Mouse (Mus musculus) midbrain, embryonic 14.5 days (tissue): ENCODE measurements around the gene Gm17428. TPM values are rescaled to one million over a fixed set of nuclear protein-coding genes. Genes with fewer than 3 reads are reported as not detected.
A peak's percentile ranks its signal among the peaks of the same experiment; 100 is the strongest.

ENCODE experiments used
- ATAC-seq: fragments of 200-750 bp; cut with Nextera tagmentation; 2 replicates; pipeline ENCODE4 v1.8.0; 2017; ENCODE audit warnings: moderate number of reproducible peaks, moderate library complexity; ENCODE audit not compliant: low FRiP score, low TSS enrichment
- DNase-seq: peaks from one replicate; pipeline ENCODE4 v3.0.0-alpha.2; 2015
- H3K27ac ChIP-seq: fragments of 300-500 bp; sonication (generic); replicated peaks from 2 replicates; pipeline ENCODE4 v1.5.1; 2014; ENCODE audit warnings: mild to moderate bottlenecking, low read depth, low read length, moderate library complexity
- H3K27me3 ChIP-seq: fragments of 300-500 bp; sonication (generic); 2 replicates; pipeline ENCODE4 v1.6.1; 2014; ENCODE audit warnings: low read length, control low read depth, mixed read lengths; ENCODE audit not compliant: control insufficient read depth, insufficient read depth
- H3K36me3 ChIP-seq: fragments of 300-500 bp; sonication (generic); 2 replicates; pipeline ENCODE4 v1.6.1; 2014; ENCODE audit warnings: low read length, control low read depth; ENCODE audit not compliant: control insufficient read depth, insufficient read depth
- H3K4me1 ChIP-seq: fragments of 300-500 bp; sonication (generic); 2 replicates; pipeline ENCODE4 v1.6.1; 2014; ENCODE audit warnings: mild to moderate bottlenecking, antibody characterized with exemption, low read length, control low read depth; ENCODE audit not compliant: control insufficient read depth, insufficient read depth
- H3K4me2 ChIP-seq: fragments of 300-500 bp; sonication (generic); 2 replicates; pipeline ENCODE4 v1.6.1; 2014; ENCODE audit warnings: mild to moderate bottlenecking, low read length, moderate library complexity
- H3K4me3 ChIP-seq: fragments of 300-500 bp; sonication (generic); replicated peaks from 2 replicates; pipeline ENCODE4 v1.5.1; 2014; ENCODE audit warnings: low read depth, low read length
- H3K9ac ChIP-seq: fragments of 300-500 bp; sonication (generic); replicated peaks from 2 replicates; pipeline ENCODE4 v1.6.1; 2014; ENCODE audit warnings: mild to moderate bottlenecking, low read length, moderate library complexity
- H3K9me3 ChIP-seq: fragments of 300-500 bp; sonication (generic); 2 replicates; pipeline ENCODE4 v1.6.1; 2016; ENCODE audit warnings: low read length, control low read depth, mixed read lengths; ENCODE audit not compliant: control insufficient read depth
- WGBS: fragments of 180-500 bp; shearing (Covaris S2); extraction: QIAGEN DNeasy Blood & Tissue Kit; methylation state at CpG from one replicate; pipeline ENCODE4 v1.1.7; 2014; 5-methylcytosine and 5-hydroxymethylcytosine counted together
- polyA plus RNA-seq: library from polyadenylated mRNA; unstranded; fragments of >200 nt; fragmentation: Nextera tagmentation; extraction: Ambion mirVana; gene quantifications from 2 replicates; pipeline ENCODE4 v1.2.1, GENCODE M21; 2014

The Gm17428 gene
- polyA plus RNA-seq, 1 experiment from 2014 or later: not detected

DNA sequence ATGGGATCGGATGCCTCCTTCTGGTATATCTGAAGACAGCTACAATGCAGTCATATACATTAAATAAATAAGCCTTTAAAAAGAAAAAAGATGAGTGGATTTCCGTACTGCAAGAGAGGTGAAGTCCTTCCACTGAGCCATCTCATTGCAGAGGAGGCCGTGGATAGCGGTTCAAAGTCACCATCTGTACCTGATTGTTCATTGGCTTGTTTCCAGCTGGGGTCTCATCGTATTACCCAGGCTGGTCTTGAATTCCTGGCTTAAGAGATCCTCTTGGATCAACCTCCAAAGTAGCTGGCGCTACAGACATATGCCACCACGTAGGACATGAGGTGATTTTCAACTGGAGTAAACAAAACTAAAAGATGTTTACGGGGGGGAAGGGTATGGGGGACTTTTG, 29.2 kb downstream of the Gm17428 start:
- Histone ChIP-seq H3K9ac (no peak overlapping the region), H3K4me1 (peaks cover 4% of the 10 kb centered on the region), H3K36me3 (no peaks in the 10 kb centered on the region), H3K4me3 (no peak overlapping the region), H3K27ac (no peak overlapping the region), H3K27me3 (no peaks in the 10 kb centered on the region), H3K4me2 (no peak overlapping the region), H3K9me3 (no peaks in the 10 kb centered on the region)
- 90% methylated on average over 8 of the region's 8 CpGs for WGBS
- DNase-seq (no peak), ATAC-seq (no peak)

DNA sequence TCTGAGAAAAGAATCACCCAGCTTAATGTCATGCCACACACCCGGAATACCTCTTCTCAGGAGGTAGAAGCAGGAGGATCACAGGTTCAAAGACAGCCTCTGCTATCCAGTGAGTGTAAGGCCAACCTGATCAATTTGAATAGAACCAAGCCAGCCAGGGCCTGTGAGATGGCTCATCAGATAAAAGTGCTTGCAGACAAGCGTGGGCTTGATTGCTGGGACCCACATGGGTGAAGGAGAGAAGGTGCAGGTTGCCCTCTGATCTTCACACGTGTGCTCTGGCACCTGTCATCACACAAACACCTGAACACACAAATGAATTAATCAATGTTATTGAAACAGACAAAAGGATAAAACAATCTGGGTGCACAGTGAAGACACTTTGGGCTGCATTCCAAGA, 29.8 kb downstream of the Gm17428 start:
- H3K9ac ChIP-seq: no peak overlapping the region
- no peak for DNase-seq
- H3K9me3 ChIP-seq: no peaks in the 10 kb centered on the region
- H3K36me3 ChIP-seq: no peaks in the 10 kb centered on the region
- no peak overlapping the region for H3K4me2 ChIP-seq
- ATAC-seq: no peak
- WGBS: 72% methylated on average over 3 of the region's 3 CpGs
- peaks cover 4% of the 10 kb centered on the region for H3K4me1 ChIP-seq
- H3K27me3 ChIP-seq: no peaks in the 10 kb centered on the region
- H3K4me3 ChIP-seq: no peak overlapping the region
- H3K27ac ChIP-seq: no peak overlapping the region

DNA sequence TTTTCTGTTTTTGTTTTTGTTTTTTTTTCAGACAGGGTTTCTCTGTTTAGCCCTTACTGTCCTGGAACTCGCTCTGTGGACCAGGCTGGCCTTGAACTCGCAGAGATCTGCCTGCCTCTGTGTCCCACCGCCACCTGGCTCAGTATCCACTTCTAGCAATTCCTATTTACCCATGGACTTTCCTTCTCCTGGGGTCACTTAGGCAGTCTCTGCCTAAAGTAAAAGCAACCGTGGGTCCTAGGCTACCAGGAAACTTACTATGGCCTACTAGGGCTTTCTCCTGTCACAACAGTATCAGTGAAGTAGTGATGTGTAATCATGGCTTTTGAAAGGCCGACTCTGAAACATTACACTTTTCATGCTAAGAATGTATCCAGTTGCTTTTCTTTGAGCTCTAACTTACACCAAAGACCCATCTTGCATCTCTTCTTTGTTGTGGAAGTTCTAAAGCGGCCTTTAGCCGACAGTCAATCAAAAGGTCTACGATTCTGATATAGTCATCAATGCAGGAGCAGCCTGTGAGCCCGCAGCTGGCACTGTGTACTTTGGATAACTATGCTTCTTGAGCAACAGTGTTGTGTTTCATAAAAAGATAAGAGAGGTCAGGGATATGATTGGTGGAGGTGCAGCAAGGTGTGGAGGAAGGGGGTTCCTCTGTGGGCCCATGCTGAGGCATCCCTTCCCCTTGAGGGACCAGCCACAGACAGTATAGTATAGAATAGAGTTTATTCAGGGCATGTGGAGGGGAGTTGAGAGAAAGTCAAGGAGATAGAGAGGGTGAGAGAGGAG, 30.6 kb downstream of the Gm17428 start:
- no peak for ATAC-seq
- no peaks in the 10 kb centered on the region for H3K9me3 ChIP-seq
- H3K4me2 ChIP-seq: no peak overlapping the region
- no peak overlapping the region for H3K27ac ChIP-seq
- no peaks in the 10 kb centered on the region for H3K27me3 ChIP-seq
- no peaks in the 10 kb centered on the region for H3K36me3 ChIP-seq
- no peak overlapping the region for H3K4me3 ChIP-seq
- H3K9ac ChIP-seq: no peak overlapping the region
- WGBS: 91% methylated on average over 9 of the region's 9 CpGs
- DNase-seq: no peak
- H3K4me1 ChIP-seq: peaks cover 4% of the 10 kb centered on the region

DNA sequence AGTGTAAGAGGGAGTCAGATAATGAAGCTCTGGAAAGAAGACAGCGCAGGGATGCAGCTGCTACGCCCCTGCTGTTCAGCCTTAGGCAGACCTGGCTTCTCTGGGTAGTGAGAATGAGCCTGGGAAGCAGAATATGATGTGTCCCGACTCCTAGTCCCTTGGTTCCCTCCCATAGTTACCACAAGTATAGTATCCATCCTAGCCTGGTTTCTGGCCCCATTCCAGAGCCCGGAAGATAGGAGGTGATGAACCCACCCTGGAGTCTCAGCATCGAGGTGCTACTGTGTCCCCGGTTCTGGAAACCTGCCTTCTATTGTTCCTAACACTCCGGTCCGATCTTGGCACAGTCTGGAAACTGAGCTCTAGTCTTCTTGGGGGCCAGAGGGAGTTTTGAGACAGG, 31.7 kb downstream of the Gm17428 start:
- no peak overlapping the region for H3K4me2 ChIP-seq
- no peaks in the 10 kb centered on the region for H3K27me3 ChIP-seq
- H3K27ac ChIP-seq: no peak overlapping the region
- peaks cover 4% of the 10 kb centered on the region for H3K4me1 ChIP-seq
- ATAC-seq: no peak
- WGBS: 76% methylated on average over 8 of the region's 8 CpGs
- H3K4me3 ChIP-seq: no peak overlapping the region
- H3K9me3 ChIP-seq: no peaks in the 10 kb centered on the region
- H3K36me3 ChIP-seq: no peaks in the 10 kb centered on the region
- DNase-seq: no peak
- no peak overlapping the region for H3K9ac ChIP-seq

DNA sequence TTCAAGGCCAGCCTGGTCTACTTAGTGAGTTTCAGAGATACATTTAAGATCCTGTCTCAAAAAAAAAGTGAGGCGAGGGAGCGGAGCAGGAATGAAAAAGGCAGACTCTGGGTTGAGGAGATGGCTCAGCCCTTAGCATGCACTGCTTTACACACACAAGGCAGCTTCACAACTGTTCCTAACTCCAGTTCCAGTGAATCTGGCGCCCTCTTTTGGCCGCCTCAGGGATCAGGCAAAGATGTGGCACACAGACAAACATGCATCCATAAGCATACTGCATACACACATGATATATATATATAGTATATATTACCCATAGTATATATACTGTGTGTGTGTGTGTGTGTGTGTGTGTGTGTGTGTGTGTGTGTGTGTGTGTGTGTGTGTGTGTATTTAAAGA, 34.4 kb downstream of the Gm17428 start:
- 64% methylated on average over 4 of the region's 4 CpGs for WGBS
- 0 out of 2 replicates have a peak, but pooled peaks cover 4% of the 10 kb centered on the region for H3K4me1 ChIP-seq
- no peak overlapping the region for H3K4me2 ChIP-seq
- no peak for ATAC-seq
- H3K27ac ChIP-seq: no peak overlapping the region
- H3K9me3 ChIP-seq: no peaks in the 10 kb centered on the region
- H3K27me3 ChIP-seq: no peaks in the 10 kb centered on the region
- H3K36me3 ChIP-seq: no peaks in the 10 kb centered on the region
- no peak overlapping the region for H3K4me3 ChIP-seq
- no peak overlapping the region for H3K9ac ChIP-seq
- DNase-seq: peak; percentile 53

DNA sequence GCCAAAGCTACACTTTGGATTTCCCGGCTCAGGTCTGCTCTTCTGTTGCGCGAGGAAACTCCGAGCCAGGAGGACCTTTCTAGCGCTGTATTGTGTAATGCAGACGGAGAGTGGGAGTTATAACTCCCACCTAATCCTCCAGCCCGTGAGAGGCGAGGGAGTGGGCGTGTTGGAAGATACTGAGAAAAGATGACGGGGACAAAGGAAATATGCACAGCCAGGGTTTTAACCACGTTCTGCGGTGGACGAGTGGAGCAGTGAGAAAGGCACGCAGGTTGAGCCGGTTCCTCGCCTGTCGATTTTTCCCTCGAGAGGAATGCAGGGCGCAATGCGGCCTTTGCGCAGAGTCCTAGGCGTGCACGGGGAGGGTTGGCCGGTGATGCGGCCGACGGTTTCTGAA, 37.9 kb downstream of the Gm17428 start:
- WGBS: under 1% methylated on average over 27 of the region's 27 CpGs
- Histone ChIP-seq H3K9ac (peak overlapping the region; percentile 59), H3K4me3 (peak overlapping the region; percentile 37), H3K27ac (peak overlapping the region; percentile 91), H3K27me3 (no peaks in the 10 kb centered on the region), H3K36me3 (peaks cover 13% of the 10 kb centered on the region), H3K4me1 (0 out of 2 replicates have a peak, but pooled peaks cover 4% of the 10 kb centered on the region), H3K9me3 (no peaks in the 10 kb centered on the region), H3K4me2 (peak overlapping the region; percentile 67)
- DNase-seq: no peak
- ATAC-seq: peak; percentile 73

DNA sequence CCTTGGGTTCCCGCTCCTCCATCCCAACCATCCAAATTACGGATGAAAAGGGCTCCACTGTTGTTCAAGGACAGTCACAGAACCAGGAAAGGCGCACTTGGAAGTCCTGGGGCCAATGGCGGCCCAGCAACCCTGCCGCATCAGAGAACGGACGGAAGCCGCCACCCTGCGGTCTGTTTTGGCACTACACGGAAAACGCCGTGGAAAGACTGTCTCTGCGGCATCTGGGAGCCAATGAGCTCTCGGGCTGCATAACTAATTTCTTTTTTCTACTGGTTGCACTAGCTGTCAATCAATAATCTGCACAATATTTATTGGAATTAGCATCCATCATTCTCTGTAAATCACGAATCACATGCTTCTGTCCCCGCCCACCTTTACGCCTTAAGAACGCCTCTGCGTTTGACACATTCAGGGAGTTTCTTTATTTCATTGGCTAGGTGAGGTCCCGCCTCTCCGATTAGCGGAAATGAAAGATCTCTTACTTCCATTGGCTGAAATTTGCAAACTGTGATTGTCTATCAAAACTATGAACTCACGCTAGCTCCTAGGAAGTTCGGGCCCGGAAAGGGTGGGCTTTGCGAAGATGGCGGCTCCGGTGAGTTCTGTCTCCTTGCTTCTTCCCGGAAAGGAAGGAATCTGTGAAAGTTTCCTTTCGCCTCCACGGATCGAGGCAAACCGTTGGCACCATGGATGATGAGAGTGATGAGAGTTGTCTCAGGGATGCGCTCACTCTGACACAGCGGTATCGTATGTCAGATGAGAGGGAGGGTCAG, 38.4 kb downstream of the Gm17428 start, which contains the start of gene Ngdn:
Gene Ngdn, plus strand, starts transcription at position 464 of the 776 bp plus-strand sequence.
- under 1% methylated on average over 36 of the region's 36 CpGs for WGBS
- Histone ChIP-seq H3K36me3 (peaks cover 13% of the 10 kb centered on the region), H3K27ac (peak within 1 kb of the TSS; percentile 91), H3K4me3 (peak within 1 kb of the TSS; percentile 60), H3K27me3 (no peaks in the 10 kb centered on the region), H3K9me3 (no peaks in the 10 kb centered on the region), H3K9ac (peak within 1 kb of the TSS; percentile 59), H3K4me2 (peak within 1 kb of the TSS; percentile 81), H3K4me1 (0 out of 2 replicates have a peak, but pooled peaks cover 4% of the 10 kb centered on the region)
- DNase-seq: peak; percentile 98
- ATAC-seq: peak; percentile 97

DNA sequence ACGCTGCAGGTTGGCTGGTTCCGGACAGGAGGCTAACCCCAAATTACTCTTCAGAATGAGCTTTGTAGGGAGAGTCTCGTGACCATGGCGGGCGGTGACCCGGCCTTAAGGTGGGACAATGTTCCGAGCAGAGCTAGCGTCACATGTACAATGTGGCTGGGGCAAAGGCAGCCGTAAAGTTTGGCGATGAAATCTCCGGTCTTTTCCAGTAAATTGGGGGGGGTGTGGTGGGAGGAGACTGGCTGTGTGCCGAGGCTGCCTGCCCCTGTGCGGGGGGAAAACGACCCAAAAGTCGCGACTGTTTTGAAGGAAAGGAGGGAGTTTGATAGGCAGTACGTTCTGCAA, 39.0 kb downstream of the Gm17428 start:
- peaks cover 13% of the 10 kb centered on the region for H3K36me3 ChIP-seq
- H3K9ac ChIP-seq: peak overlapping the region; percentile 53
- H3K4me3 ChIP-seq: peak overlapping the region; percentile 60
- H3K4me2 ChIP-seq: peak overlapping the region; percentile 81
- 0 out of 2 replicates have a peak, but pooled peaks cover 4% of the 10 kb centered on the region for H3K4me1 ChIP-seq
- ATAC-seq: peak; percentile 29
- under 1% methylated on average over 17 of the region's 17 CpGs for WGBS
- no peaks in the 10 kb centered on the region for H3K9me3 ChIP-seq
- H3K27me3 ChIP-seq: no peaks in the 10 kb centered on the region
- peak overlapping the region; percentile 53; the same call in 1 of the 2 replicates for H3K27ac ChIP-seq
- DNase-seq: no peak
